Mouse (Mus musculus) lung, embryonic 16.5 days (tissue): Measurements from ENCODE around the gene Lgi1. TPM values are rescaled to one million over a fixed set of nuclear protein-coding genes. Genes with fewer than 3 reads are reported as not detected.

Experiments used
- ATAC-seq: fragments of 200-750 bp; cut with Nextera tagmentation; 2 replicates; pipeline ENCODE4 v1.8.0; 2017; ENCODE audit warnings: low read depth, mild to moderate bottlenecking, moderate library complexity
- H3K27ac ChIP-seq: fragments of 300-500 bp; sonication (generic); 2 replicates; pipeline ENCODE4 v1.5.1; 2014; ENCODE audit warnings: mild to moderate bottlenecking, control low read depth, low read length
- H3K27me3 ChIP-seq: fragments of 300-500 bp; sonication (generic); 2 replicates; pipeline ENCODE4 v1.6.1; 2014; ENCODE audit warnings: low read depth, low read length, mixed read lengths; ENCODE audit not compliant: control insufficient read depth, insufficient read depth
- H3K36me3 ChIP-seq: fragments of 300-500 bp; sonication (generic); 2 replicates; pipeline ENCODE4 v1.6.1; 2014; ENCODE audit warnings: low read length; ENCODE audit not compliant: control insufficient read depth, insufficient read depth
- H3K4me1 ChIP-seq: fragments of 300-500 bp; sonication (generic); replicated peaks from 2 replicates; pipeline ENCODE4 v1.6.1; 2014; ENCODE audit warnings: low read length, mixed read lengths; ENCODE audit not compliant: control insufficient read depth, insufficient read depth
- H3K4me2 ChIP-seq: fragments of 300-500 bp; sonication (generic); 2 replicates; pipeline ENCODE4 v1.6.1; 2014; ENCODE audit warnings: low read depth, low read length, control low read depth
- H3K4me3 ChIP-seq: fragments of 300-500 bp; sonication (generic); 2 replicates; pipeline ENCODE4 v1.5.1; 2014; ENCODE audit warnings: mild to moderate bottlenecking, low read length, control low read depth
- H3K9ac ChIP-seq: fragments of 300-500 bp; sonication (generic); 2 replicates; pipeline ENCODE4 v1.6.1; 2014; ENCODE audit warnings: low read length, control low read depth
- H3K9me3 ChIP-seq: fragments of 300-500 bp; sonication (generic); 2 replicates; pipeline ENCODE4 v1.6.1; 2016; ENCODE audit warnings: low read length; ENCODE audit not compliant: control insufficient read depth
- WGBS: fragments of 180-500 bp; shearing (Covaris S2); extraction: QIAGEN DNeasy Blood & Tissue Kit; methylation state at CpG from one replicate; pipeline ENCODE4 v1.1.7; 2014; 5-methylcytosine and 5-hydroxymethylcytosine counted together
- polyA plus RNA-seq: library from polyadenylated mRNA; unstranded; fragments of >200 nt; fragmentation: Nextera tagmentation; extraction: Ambion mirVana; gene quantifications from 2 replicates; pipeline ENCODE4 v1.2.1, GENCODE M21; 2015

Lgi1 gene
- 0.21 and 0.28 TPM in 2 replicates for polyA plus RNA-seq

DNA sequence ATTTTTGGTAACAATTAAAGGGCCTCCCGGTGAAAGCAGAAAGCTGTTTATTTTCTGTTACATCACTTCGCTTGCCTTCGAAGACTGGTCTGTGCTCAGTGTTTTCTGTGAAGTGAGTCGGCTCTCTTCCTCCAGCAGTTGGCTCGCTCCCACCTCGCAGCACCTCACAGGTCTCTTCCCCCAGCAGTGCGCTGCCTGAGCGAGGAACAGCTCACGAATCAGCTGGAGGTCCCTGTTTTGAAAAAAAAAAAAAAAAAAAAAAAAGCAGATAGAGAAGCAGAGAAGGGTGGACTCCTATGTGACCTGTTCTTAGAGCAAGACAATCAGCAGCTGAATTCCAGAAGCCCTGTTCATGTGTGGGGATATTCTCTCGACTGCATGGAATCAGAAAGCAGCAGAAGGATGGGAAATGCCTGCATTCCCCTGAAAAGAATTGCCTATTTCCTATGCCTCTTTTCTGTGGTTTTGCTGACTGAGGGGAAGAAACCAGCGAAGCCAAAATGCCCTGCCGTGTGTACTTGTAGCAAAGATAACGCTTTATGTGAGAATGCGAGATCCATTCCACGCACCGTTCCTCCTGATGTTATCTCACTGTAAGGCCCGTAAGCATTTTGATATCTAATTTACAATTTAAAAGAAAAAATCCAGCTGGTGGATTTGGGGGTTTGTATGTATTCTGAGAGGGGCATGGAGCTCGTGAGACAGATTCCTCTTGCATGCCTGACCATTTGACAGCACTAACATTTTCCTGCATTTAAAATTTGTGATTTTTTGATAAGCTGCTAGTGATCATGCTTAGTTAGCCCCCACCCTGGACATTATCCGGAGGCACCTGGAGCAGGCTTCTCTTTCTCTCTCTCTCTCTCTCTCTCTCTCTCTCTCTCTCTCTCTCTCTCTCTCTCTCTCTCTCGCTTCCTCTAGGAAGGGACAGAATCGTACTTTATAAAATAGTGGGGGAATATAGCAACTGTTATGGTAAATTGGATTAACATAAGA lies at the start of gene Lgi1:
TSS of gene Lgi1 (plus strand) at position 32 of the 996 bp plus-strand sequence.
- no peaks in the 10 kb centered on the region for H3K9me3 ChIP-seq
- H3K36me3 ChIP-seq, result no peaks in the 10 kb centered on the region
- H3K27ac ChIP-seq, result no peak within 1 kb of the TSS
- WGBS, result 21% methylated on average over 21 of the region's 21 CpGs
- no peak for ATAC-seq
- H3K4me2 ChIP-seq, result peak within 1 kb of the TSS; percentile 27
- H3K9ac ChIP-seq, result no peak within 1 kb of the TSS
- no peaks in the 10 kb centered on the region; the same call in 1 of the 2 replicates for H3K27me3 ChIP-seq
- no peak within 1 kb of the TSS for H3K4me3 ChIP-seq
- no peaks in the 10 kb centered on the region; the same call in 1 of the 2 replicates for H3K4me1 ChIP-seq

GRCm38 (mm10) chr19:38217696-38218095 lies 46.6 kb upstream of the Lgi1 start:
- no peak overlapping the region for H3K27ac ChIP-seq
- no peaks in the 10 kb centered on the region for H3K9me3 ChIP-seq
- no peak for ATAC-seq
- no peaks in the 10 kb centered on the region for H3K4me1 ChIP-seq
- H3K4me3 ChIP-seq, result no peak overlapping the region
- H3K36me3 ChIP-seq, result peaks cover 4% of the 10 kb centered on the region; the same call in 1 of the 2 replicates
- 99% methylated on average over 3 of the region's 3 CpGs for WGBS
- H3K4me2 ChIP-seq, result no peak overlapping the region
- H3K9ac ChIP-seq, result no peak overlapping the region
- no peaks in the 10 kb centered on the region for H3K27me3 ChIP-seq

GRCm38 (mm10) chr19:38223356-38223904 lies 40.9 kb upstream of the Lgi1 start:
- Histone ChIP-seq H3K9me3 (no peaks in the 10 kb centered on the region), H3K4me2 (peak overlapping the region; percentile 90), H3K9ac (peak overlapping the region; percentile 86), H3K4me3 (peak overlapping the region; percentile 75), H3K36me3 (0 out of 2 replicates have a peak, but pooled peaks cover under 1% of the 10 kb centered on the region), H3K27me3 (no peaks in the 10 kb centered on the region), H3K27ac (peak overlapping the region; percentile 89), H3K4me1 (peaks cover 5% of the 10 kb centered on the region)
- ATAC-seq, result peak; percentile 32
- 8% methylated on average over 12 of the region's 12 CpGs for WGBS

- no peaks in the 10 kb centered on the region for H3K9me3 ChIP-seq
- H3K27ac ChIP-seq, result peak within 1 kb of the TSS; percentile 89
- peak within 1 kb of the TSS; percentile 86 for H3K9ac ChIP-seq
- no peaks in the 10 kb centered on the region for H3K27me3 ChIP-seq
- peaks cover 5% of the 10 kb centered on the region for H3K4me1 ChIP-seq
- H3K4me3 ChIP-seq, result peak within 1 kb of the TSS; percentile 75
- peak within 1 kb of the TSS; percentile 90 for H3K4me2 ChIP-seq
- under 1% methylated on average over 49 of the region's 49 CpGs for WGBS
- H3K36me3 ChIP-seq, result no peaks in the 10 kb centered on the region
- ATAC-seq, result peak; percentile 98
Measured at GRCm38 (mm10) chr19:38223905-38224684, 40.2 kb upstream of the Lgi1 start, which contains the start of gene Fra10ac1. TSS of gene Fra10ac1 (minus strand) at chr19:38224156.

DNA sequence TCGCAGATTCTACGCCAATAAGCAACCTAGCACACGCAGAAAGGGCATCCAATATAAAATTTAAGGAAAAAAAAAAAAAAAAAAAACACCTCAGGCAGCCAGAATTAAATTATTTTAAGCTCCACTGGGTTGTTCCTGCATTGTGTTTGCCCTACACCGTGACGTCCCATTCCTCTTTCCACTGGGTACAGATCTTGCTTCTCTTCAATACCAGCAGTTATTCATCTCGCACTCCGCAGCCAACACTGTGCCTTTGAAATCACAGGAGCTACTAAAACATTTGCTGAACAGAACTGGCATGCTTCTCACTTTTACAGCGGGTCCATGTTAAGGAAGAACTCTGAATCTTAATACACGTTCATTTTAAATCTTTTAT lies 39.7 kb upstream of the Lgi1 start:
- WGBS, result 17% methylated on average over 9 of the region's 9 CpGs
- Histone ChIP-seq H3K9ac (peak overlapping the region; percentile 86), H3K27ac (no peak overlapping the region)

DNA sequence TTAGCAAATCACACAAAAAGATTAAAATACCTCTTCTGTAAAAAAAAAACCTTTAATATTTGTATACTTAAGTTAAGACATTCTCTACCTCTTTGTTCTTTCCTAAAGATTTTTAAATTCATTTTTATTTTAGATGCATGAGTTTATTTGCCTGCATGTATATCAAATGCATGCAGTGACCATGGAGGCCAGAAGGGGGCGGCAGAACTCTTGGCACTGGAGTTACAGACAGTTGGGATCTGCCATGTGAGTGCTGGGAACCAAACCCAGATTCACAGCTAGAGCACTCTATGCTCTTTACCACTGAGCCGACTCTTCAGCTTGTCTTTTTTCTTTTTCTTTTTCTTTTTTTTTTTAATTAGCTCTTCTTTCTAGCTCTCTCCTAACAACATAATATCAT lies 35.6 kb upstream of the Lgi1 start:
- H3K4me1 ChIP-seq, result no peaks in the 10 kb centered on the region
- H3K4me2 ChIP-seq, result no peak overlapping the region
- WGBS, result 60% methylated on average over 2 of the region's 2 CpGs
- no peak for ATAC-seq
- no peaks in the 10 kb centered on the region for H3K27me3 ChIP-seq
- no peak overlapping the region for H3K4me3 ChIP-seq
- no peak overlapping the region for H3K9ac ChIP-seq
- H3K27ac ChIP-seq, result no peak overlapping the region
- no peaks in the 10 kb centered on the region for H3K36me3 ChIP-seq
- H3K9me3 ChIP-seq, result peaks cover 3% of the 10 kb centered on the region; the same call in 1 of the 2 replicates

More for the DNA sequence above, 39.7 kb upstream of the Lgi1 start:
- peak overlapping the region; percentile 75 for H3K4me3 ChIP-seq
- peak overlapping the region; percentile 90 for H3K4me2 ChIP-seq
- peaks cover 1% of the 10 kb centered on the region; the same call in 1 of the 2 replicates for H3K9me3 ChIP-seq
- H3K36me3 ChIP-seq, result no peaks in the 10 kb centered on the region
- peaks cover 5% of the 10 kb centered on the region for H3K4me1 ChIP-seq
- ATAC-seq, result no peak
- H3K27me3 ChIP-seq, result no peaks in the 10 kb centered on the region

- H3K27me3 ChIP-seq, result no peaks in the 10 kb centered on the region
- H3K4me2 ChIP-seq, result no peak overlapping the region
- WGBS, result 44% methylated on average over 8 of the region's 8 CpGs
- no peak for ATAC-seq
- no peaks in the 10 kb centered on the region for H3K36me3 ChIP-seq
- H3K9me3 ChIP-seq, result peaks cover 3% of the 10 kb centered on the region; the same call in 1 of the 2 replicates
- H3K9ac ChIP-seq, result no peak overlapping the region
- no peak overlapping the region for H3K4me3 ChIP-seq
- H3K27ac ChIP-seq, result no peak overlapping the region
- no peaks in the 10 kb centered on the region for H3K4me1 ChIP-seq
Measured at GRCm38 (mm10) chr19:38232087-38232486, 32.2 kb upstream of the Lgi1 start.

GRCm38 (mm10) chr19:38232516-38232915 lies 31.8 kb upstream of the Lgi1 start:
- H3K27me3 ChIP-seq, result no peaks in the 10 kb centered on the region
- no peak overlapping the region for H3K4me2 ChIP-seq
- no peaks in the 10 kb centered on the region for H3K36me3 ChIP-seq
- no peak overlapping the region for H3K4me3 ChIP-seq
- peaks cover 3% of the 10 kb centered on the region; the same call in 1 of the 2 replicates for H3K9me3 ChIP-seq
- H3K4me1 ChIP-seq, result no peaks in the 10 kb centered on the region
- no peak overlapping the region for H3K9ac ChIP-seq
- WGBS, result 13% methylated on average over 4 of the region's 4 CpGs
- ATAC-seq, result no peak
- H3K27ac ChIP-seq, result no peak overlapping the region
